Mouse (Mus musculus) induced T-regulatory cell, adult 2 months (primary cell): ENCODE results near the gene Ugt8a.

ENCODE experiments used
- DNase-seq: peaks from one replicate; pipeline ENCODE4 v3.0.0-alpha.2; 2012; ENCODE audit warnings: low read depth

Ugt8a gene

GRCm38 (mm10) chr3:125869873-125870272 is 68.5 kb downstream of the Ugt8a start:
- no peak for DNase-seq

GRCm38 (mm10) chr3:125861601-125862000 is 76.8 kb downstream of the Ugt8a start:
- DNase-seq: no peak

- peak; percentile 7 for DNase-seq
Observed at GRCm38 (mm10) chr3:125849163-125849872, 89.1 kb downstream of the Ugt8a start.

- no peak for DNase-seq
Observed at GRCm38 (mm10) chr3:125828051-125828450, 110.4 kb downstream of the Ugt8a start.

GRCm38 (mm10) chr3:125827256-125827655 is 111.2 kb downstream of the Ugt8a start:
- DNase-seq: no peak

- no peak for DNase-seq
Observed at GRCm38 (mm10) chr3:125819741-125820140, 118.7 kb downstream of the Ugt8a start.
